Comparison of ENCODE assay signal across 10 mouse cellular contexts in genomic region chr11:49613349-49613748, GRCm38 (mm10). TPM values are rescaled to one million over a fixed set of nuclear protein-coding genes. Genes with fewer than 3 reads are reported as not detected.
DNase-seq lines count a peak whose midpoint lies in the region; ATAC-seq lines count a peak whose summit lies in the region.
"Had no signal": no experiment of that assay in that cellular context is flagged by ENCODE, and none has a peak within 500 bp of the region (broad histone marks: within the 10 kb centered on the region; RNA-seq: fewer than 3 reads in every experiment).

No protein-coding gene starts in this region.

- H3K27me3 ChIP-seq in kidney, embryonic 16.5 days (ENCODE audit: insufficient read depth, low read length) = peaks cover 10% of the 10 kb centered on the region

- WGBS in kidney, embryonic 16.5 days = 5% methylated on average over 10 of the region's 10 CpGs

- no peaks in the 10 kb centered on the region for H3K36me3 ChIP-seq in kidney, embryonic 16.5 days (ENCODE audit: insufficient read depth, low read length)

- H3K4me1 ChIP-seq in kidney, embryonic 16.5 days (ENCODE audit: insufficient read depth, low read length) = 0 out of 2 replicates have a peak, but pooled peaks cover 3% of the 10 kb centered on the region

- no peaks in the 10 kb centered on the region for H3K9me3 ChIP-seq in kidney, embryonic 16.5 days (ENCODE audit: low read length)

- H3K27ac ChIP-seq in kidney, embryonic 16.5 days (ENCODE audit: low read length) = no peak overlapping the region

- H3K4me2 ChIP-seq in kidney, embryonic 16.5 days (replicated peaks; ENCODE audit: low read depth, low read length) = no peak overlapping the region

- no peak overlapping the region for H3K4me3 ChIP-seq in kidney, embryonic 16.5 days (ENCODE audit: low read length)
- H3K4me3 ChIP-seq: erythroblast, embryonic 14.5 days had no signal

- no peak overlapping the region for H3K9ac ChIP-seq in kidney, embryonic 16.5 days (replicated peaks; ENCODE audit: low read length)

- peak; percentile 69 for DNase-seq in adrenal gland, adult 2 months
- DNase-seq in adrenal gland, postnatal 4 days (ENCODE audit: low spot score in 2 of 2) = no peak
- DNase-seq in heart, adult 9 months (ENCODE audit: low spot score in 2 of 2) = peak; percentile 59 to 78
- DNase-seq in lung, postnatal 14 days = peak; percentile 58
- DNase-seq in thymus, postnatal 10 days (ENCODE audit: low spot score in 2 of 2) = no peak
- no peak for DNase-seq in right cerebral cortex, postnatal 10 days (ENCODE audit: low spot score in 2 of 2)

- peak; percentile 49 for ATAC-seq in kidney, embryonic 16.5 days (ENCODE audit: low FRiP score, low TSS enrichment)
- no peak for ATAC-seq in erythroblast, adult 5-6 weeks (replicated peaks; ENCODE audit: low FRiP score, poor library complexity, severe bottlenecking)

RNA-seq across cellular contexts. Expression of gene Flt4, which starts 4.3 kb away (rescaled TPM):
- total RNA-seq in adrenal gland, adult 2 months (2021) = 10 to 100 TPM; 12.5 to 20.9 TPM
- 16.5 and 17.5 TPM in 2 replicates for polyA plus RNA-seq in adrenal gland, adult 2 months (2012; rRNA removed)
- total RNA-seq in adrenal gland, postnatal 4 days (2021) = 10 to 100 TPM; 23.3 to 24.2 TPM
- 9.7 and 11.6 TPM in 2 replicates for polyA plus RNA-seq in kidney, embryonic 16.5 days (2015; fragmentation: Nextera tagmentation; extraction: Ambion mirVana)
- total RNA-seq in erythroblast, adult 5-6 weeks (2015; ENCODE audit: low replicate concordance) = not detected in 2 replicates
- not detected in 2 replicates for total RNA-seq in erythroblast, adult 5-6 weeks (2017; ENCODE audit: low replicate concordance)
- total RNA-seq: neutrophil, adult 5-6 weeks had no signal

RNA-seq across cellular contexts. Expression of gene Scgb3a1, which starts 50.1 kb away (rescaled TPM):
- total RNA-seq in adrenal gland, adult 2 months (2021) = not detected
- 0.58 TPM in 1 of 2 replicates, not detected in the other for polyA plus RNA-seq in adrenal gland, adult 2 months (2012; rRNA removed)
- not detected for total RNA-seq in adrenal gland, postnatal 4 days (2021)
- not detected in 2 replicates for polyA plus RNA-seq in kidney, embryonic 16.5 days (2015; fragmentation: Nextera tagmentation; extraction: Ambion mirVana)
- not detected in 2 replicates for total RNA-seq in erythroblast, adult 5-6 weeks (2015; ENCODE audit: low replicate concordance)
- total RNA-seq in erythroblast, adult 5-6 weeks (2017; ENCODE audit: low replicate concordance) = not detected in 2 replicates
- total RNA-seq: neutrophil, adult 5-6 weeks had no signal
- polyA plus RNA-seq: erythroblast, embryonic 14.5 days had no signal

RNA-seq across cellular contexts. Expression of gene Olfr1380, which starts 56.7 kb away (rescaled TPM):
- not detected for total RNA-seq in adrenal gland, adult 2 months (2021)
- not detected in 2 replicates for polyA plus RNA-seq in adrenal gland, adult 2 months (2012; rRNA removed)
- not detected for total RNA-seq in adrenal gland, postnatal 4 days (2021)
- not detected in 2 replicates for polyA plus RNA-seq in kidney, embryonic 16.5 days (2015; fragmentation: Nextera tagmentation; extraction: Ambion mirVana)
- total RNA-seq in erythroblast, adult 5-6 weeks (2015; ENCODE audit: low replicate concordance) = not detected in 2 replicates
- total RNA-seq in erythroblast, adult 5-6 weeks (2017; ENCODE audit: low replicate concordance) = not detected in 2 replicates
- total RNA-seq: neutrophil, adult 5-6 weeks had no signal
- polyA plus RNA-seq: erythroblast, embryonic 14.5 days had no signal

Comparison
In these comparisons a context has a peak if more than half of its experiments do, and no peak if none do; other contexts are left out.
1. DNase-seq: peak in adrenal gland, adult 2 months (single experiment), heart, adult 9 months (2 of 2) and lung, postnatal 14 days (single experiment); none in adrenal gland, postnatal 4 days (0 of 2), thymus, postnatal 10 days (0 of 2) and right cerebral cortex, postnatal 10 days (0 of 2).
2. RNA of gene Flt4, which starts 4.3 kb away (total RNA-seq): 23.3 to 24.2 TPM in adrenal gland, postnatal 4 days and 12.5 to 20.9 TPM in adrenal gland, adult 2 months; not detected in erythroblast, adult 5-6 weeks; every median in the first group is over 10 times any median in the second.